Mouse (Mus musculus) retina, postnatal 1 day (tissue): ENCODE results near the gene Frs2.
A peak's percentile ranks its signal among the peaks of the same experiment; 100 is the strongest.
"Not testable (repeated sequence)": the region's sequence is repeated elsewhere in the genome, so short reads cannot be mapped to it uniquely, and the experiment has no call there.

Experiments used
- DNase-seq: peaks from one replicate; pipeline ENCODE4 v3.0.0-alpha.2; 2012

The Frs2 gene

GRCm38 (mm10) chr10:117031160-117031559, 117.2 kb downstream of the Frs2 start:
- no peak for DNase-seq

GRCm38 (mm10) chr10:117026176-117026575, 122.2 kb downstream of the Frs2 start:
- no peak for DNase-seq

GRCm38 (mm10) chr10:117025776-117026175, 122.6 kb downstream of the Frs2 start:
- DNase-seq = not testable (repeated sequence)

- no peak for DNase-seq
Measured at GRCm38 (mm10) chr10:117023693-117024092, 124.6 kb downstream of the Frs2 start.

GRCm38 (mm10) chr10:117021020-117021754, 127.1 kb downstream of the Frs2 start:
- DNase-seq = peak; percentile 65
